Mouse (Mus musculus): ENCODE data around the gene Olfr763. TPM values are rescaled to one million over a fixed set of nuclear protein-coding genes. Genes with fewer than 3 reads are reported as not detected.

Olfr763 gene
- polyA plus RNA-seq, 1 experiment from 2014 or later: not detected

Other genes with a start within 250 kb of the Olfr763 start
- gene Mmp19, start 219.9 kb upstream of the Olfr763 start, polyA plus RNA-seq (2015; fragmentation: Nextera tagmentation; extraction: Ambion mirVana): 0.73 and 0.98 TPM in 2 replicates
- gene Dnajc14, start 206.7 kb upstream of the Olfr763 start, polyA plus RNA-seq (2015; fragmentation: Nextera tagmentation; extraction: Ambion mirVana): 50.5 and 51.9 TPM in 2 replicates
- 17.0 and 19.9 TPM in 2 replicates for gene Tmem198b, start 206.4 kb upstream of the Olfr763 start, polyA plus RNA-seq (2015; fragmentation: Nextera tagmentation; extraction: Ambion mirVana)
- 146 and 151 TPM in 2 replicates for gene Sarnp, start 193.5 kb upstream of the Olfr763 start, polyA plus RNA-seq (2015; fragmentation: Nextera tagmentation; extraction: Ambion mirVana)
- gene Ormdl2, start 189.1 kb upstream of the Olfr763 start, polyA plus RNA-seq (2015; fragmentation: Nextera tagmentation; extraction: Ambion mirVana): 28.1 and 28.8 TPM in 2 replicates
- gene Gdf11, start 119.1 kb upstream of the Olfr763 start, polyA plus RNA-seq (2015; fragmentation: Nextera tagmentation; extraction: Ambion mirVana): 8.6 and 8.9 TPM in 2 replicates
- gene Cd63, start 109.8 kb upstream of the Olfr763 start, polyA plus RNA-seq (2015; fragmentation: Nextera tagmentation; extraction: Ambion mirVana): 262 and 274 TPM in 2 replicates
- 20.9 and 22.1 TPM in 2 replicates for gene Rdh5, start 87.9 kb upstream of the Olfr763 start, polyA plus RNA-seq (2015; fragmentation: Nextera tagmentation; extraction: Ambion mirVana)
- 266 and 268 TPM in 2 replicates for gene Bloc1s1, start 86.8 kb upstream of the Olfr763 start, polyA plus RNA-seq (2015; fragmentation: Nextera tagmentation; extraction: Ambion mirVana)
- gene Itga7, start 77.0 kb upstream of the Olfr763 start, polyA plus RNA-seq (2015; fragmentation: Nextera tagmentation; extraction: Ambion mirVana): 8.9 TPM in 2 replicates
- not detected in 2 replicates for gene Mettl7b, start 49.8 kb upstream of the Olfr763 start, polyA plus RNA-seq (2015; fragmentation: Nextera tagmentation; extraction: Ambion mirVana)
- gene Olfr9, start 21.4 kb upstream of the Olfr763 start, polyA plus RNA-seq (2015; fragmentation: Nextera tagmentation; extraction: Ambion mirVana): not detected in 2 replicates
- not detected in 2 replicates for gene Olfr764-ps1, start 29.1 kb downstream of the Olfr763 start, polyA plus RNA-seq (2015; fragmentation: Nextera tagmentation; extraction: Ambion mirVana)
- not detected in 2 replicates for gene Olfr765, start 39.2 kb downstream of the Olfr763 start, polyA plus RNA-seq (2015; fragmentation: Nextera tagmentation; extraction: Ambion mirVana)
- gene Olfr766-ps1, start 58.2 kb downstream of the Olfr763 start, polyA plus RNA-seq (2015; fragmentation: Nextera tagmentation; extraction: Ambion mirVana): not detected in 2 replicates
- not detected in 2 replicates for gene Olfr767, start 72.1 kb downstream of the Olfr763 start, polyA plus RNA-seq (2015; fragmentation: Nextera tagmentation; extraction: Ambion mirVana)
- gene Olfr768, start 88.6 kb downstream of the Olfr763 start, polyA plus RNA-seq (2015; fragmentation: Nextera tagmentation; extraction: Ambion mirVana): not detected in 2 replicates
- not detected in 2 replicates for gene Olfr769, start 107.1 kb downstream of the Olfr763 start, polyA plus RNA-seq (2015; fragmentation: Nextera tagmentation; extraction: Ambion mirVana)
- not detected in 2 replicates for gene Olfr770, start 128.2 kb downstream of the Olfr763 start, polyA plus RNA-seq (2015; fragmentation: Nextera tagmentation; extraction: Ambion mirVana)
- gene Olfr771, start 154.0 kb downstream of the Olfr763 start, polyA plus RNA-seq (2015; fragmentation: Nextera tagmentation; extraction: Ambion mirVana): not detected in 2 replicates
- gene Olfr772, start 167.1 kb downstream of the Olfr763 start, polyA plus RNA-seq (2015; fragmentation: Nextera tagmentation; extraction: Ambion mirVana): not detected in 2 replicates
- gene Olfr773, start 176.6 kb downstream of the Olfr763 start, polyA plus RNA-seq (2015; fragmentation: Nextera tagmentation; extraction: Ambion mirVana): not detected in 2 replicates
- not detected in 2 replicates for gene Olfr774, start 225.4 kb downstream of the Olfr763 start, polyA plus RNA-seq (2015; fragmentation: Nextera tagmentation; extraction: Ambion mirVana)
- gene Olfr775, start 237.6 kb downstream of the Olfr763 start, polyA plus RNA-seq (2015; fragmentation: Nextera tagmentation; extraction: Ambion mirVana): not detected in 2 replicates
- gene Olfr776, start 248.3 kb downstream of the Olfr763 start, polyA plus RNA-seq (2015; fragmentation: Nextera tagmentation; extraction: Ambion mirVana): not detected in 2 replicates

Measured in hindbrain, embryonic 15.5 days (tissue).